Comparison of ENCODE assay signal across 7 mouse cellular contexts in the genomic region with DNA sequence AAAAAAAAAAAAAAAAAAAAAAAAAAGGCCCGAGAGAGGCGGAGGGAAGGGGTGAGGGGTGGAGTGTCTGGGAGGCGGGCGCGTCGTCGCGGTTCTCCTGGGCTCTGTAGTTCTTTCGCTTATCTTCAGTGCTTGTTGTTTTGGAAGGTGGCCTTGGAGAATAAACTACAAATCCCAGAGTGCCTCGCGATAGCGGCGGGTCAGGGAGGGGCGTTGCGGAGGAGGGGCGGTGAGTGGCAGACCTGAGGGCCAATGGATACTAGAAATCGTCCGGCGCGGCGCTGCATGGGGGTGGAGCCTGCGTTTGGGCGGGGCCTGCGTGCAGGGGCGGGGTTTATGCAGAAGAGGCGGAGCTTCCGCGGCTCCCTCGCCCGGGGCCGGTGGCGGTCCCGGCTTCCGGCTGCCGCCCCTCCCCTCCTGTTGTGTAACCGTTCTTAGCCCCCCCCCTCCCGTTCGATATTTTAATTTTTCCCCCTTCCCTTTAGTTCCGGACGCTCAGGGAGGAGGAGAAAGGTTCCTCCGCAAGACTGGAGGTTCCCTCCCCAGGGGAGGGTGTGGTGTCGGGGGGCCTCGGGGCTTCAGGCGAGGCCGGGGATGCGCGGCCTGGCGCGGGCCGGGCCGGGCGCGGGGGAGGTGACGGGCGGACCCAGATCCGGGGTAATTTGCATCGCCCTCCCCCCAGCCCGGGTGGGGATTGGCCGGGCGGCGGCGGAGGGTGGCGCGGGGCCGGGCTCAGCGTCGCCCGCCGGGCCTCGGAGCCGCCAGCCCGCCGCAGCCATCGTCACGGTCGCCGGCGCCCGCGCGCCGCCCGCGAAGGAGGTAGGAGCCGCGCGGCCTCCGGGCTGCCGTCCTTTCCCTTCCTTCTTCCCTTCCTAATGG. TPM values are rescaled to one million over a fixed set of nuclear protein-coding genes. Genes with fewer than 3 reads are reported as not detected.
DNase-seq lines count a peak whose midpoint lies in the region; ATAC-seq lines count a peak whose summit lies in the region.

No protein-coding gene starts in this region.

- intact Hi-C loops in left cerebral cortex, postnatal 25 days (cut with DNase I), result loop anchor here (1.0 to 2.0 kb wide), 3 partner anchors 32 to 67 kb away; a partner anchor contains a TSS

- H3K4me1 ChIP-seq in intestine, embryonic 15.5 days (replicated peaks), result peaks cover 50% of the 10 kb centered on the region
- peaks cover 69% of the 10 kb centered on the region for H3K4me1 ChIP-seq in midbrain, embryonic 10.5 days

- H3K36me3 ChIP-seq in intestine, embryonic 15.5 days, result no peaks in the 10 kb centered on the region
- 0 out of 2 replicates have a peak, but pooled peaks cover under 1% of the 10 kb centered on the region for H3K36me3 ChIP-seq in midbrain, embryonic 10.5 days

- peak; percentile 84 for ATAC-seq in intestine, embryonic 15.5 days

- no peaks in the 10 kb centered on the region for H3K9me3 ChIP-seq in intestine, embryonic 15.5 days
- no peaks in the 10 kb centered on the region for H3K9me3 ChIP-seq in midbrain, embryonic 10.5 days (replicated peaks)

- peak; percentile 100 for DNase-seq in adrenal gland, adult 18-20 months (ENCODE audit: low spot score in 2 of 2)
- DNase-seq in embryo, embryonic 11 days, result peak; percentile 97
- DNase-seq in gastrocnemius, postnatal 25 days, result peak; percentile 99
- DNase-seq in left cerebral cortex, postnatal 25 days (ENCODE audit: low spot score in 2 of 2), result peak; percentile 98 to 100
- DNase-seq in midbrain, embryonic 10.5 days (ENCODE audit: low spot score), result peak; percentile 100
- peak; percentile 100 for DNase-seq in right cerebral cortex, postnatal 4 days

- H3K4me2 ChIP-seq in intestine, embryonic 15.5 days (replicated peaks), result peak overlapping the region; percentile 86

- H3K4me3 ChIP-seq in intestine, embryonic 15.5 days (replicated peaks), result peak overlapping the region; percentile 67
- peak overlapping the region; percentile 89 for H3K4me3 ChIP-seq in midbrain, embryonic 10.5 days

- peak overlapping the region; percentile 97 for H3K27ac ChIP-seq in intestine, embryonic 15.5 days
- peak overlapping the region; percentile 97 for H3K27ac ChIP-seq in midbrain, embryonic 10.5 days (replicated peaks)

- under 1% methylated on average over 74 of the region's 89 CpGs for WGBS in intestine, embryonic 15.5 days
- under 1% methylated on average over 81 of the region's 89 CpGs for WGBS in midbrain, embryonic 10.5 days

- H3K9ac ChIP-seq in intestine, embryonic 15.5 days, result peak overlapping the region; percentile 90

- H3K27me3 ChIP-seq in intestine, embryonic 15.5 days (replicated peaks), result peaks cover 9% of the 10 kb centered on the region; the same call in 1 of the 2 replicates
- H3K27me3 ChIP-seq in midbrain, embryonic 10.5 days (ENCODE audit: low read depth, poor library complexity, severe bottlenecking), result peaks cover 36% of the 10 kb centered on the region

RNA-seq across cellular contexts. Expression of a gene that starts 2.5 kb away (rescaled TPM):
- total RNA-seq in adrenal gland, adult 18-20 months (2021), result 10 to 100 TPM; 65.3 to 84.8 TPM
- total RNA-seq in gastrocnemius, postnatal 25 days (2021), result 10 to 100 TPM; 21.4 to 22.3 TPM
- polyA plus RNA-seq in intestine, embryonic 15.5 days (2015; fragmentation: Nextera tagmentation; extraction: Ambion mirVana), result 52.5 and 53.0 TPM in 2 replicates
- 100 to 1,000 TPM; 114 TPM for total RNA-seq in left cerebral cortex, postnatal 25 days (2021)
- 7.8 and 9.8 TPM in 2 replicates for polyA plus RNA-seq in midbrain, embryonic 10.5 days (2016; fragmentation: Nextera tagmentation; extraction: Ambion mirVana)

RNA-seq across cellular contexts. Expression of a gene that starts 30.2 kb away (rescaled TPM):
- 10 to 100 TPM; 27.3 to 29.7 TPM for total RNA-seq in adrenal gland, adult 18-20 months (2021)
- total RNA-seq in gastrocnemius, postnatal 25 days (2021), result 10 to 100 TPM; 11.7 to 14.2 TPM
- 47.2 and 58.4 TPM in 2 replicates for polyA plus RNA-seq in intestine, embryonic 15.5 days (2015; fragmentation: Nextera tagmentation; extraction: Ambion mirVana)
- total RNA-seq in left cerebral cortex, postnatal 25 days (2021), result 10 to 100 TPM; 26.6 to 28.7 TPM
- 61.4 and 68.5 TPM in 2 replicates for polyA plus RNA-seq in midbrain, embryonic 10.5 days (2016; fragmentation: Nextera tagmentation; extraction: Ambion mirVana)

RNA-seq across cellular contexts. Expression of a gene that starts 31.8 kb away (rescaled TPM):
- 100 to 1,000 TPM; 165 to 179 TPM for total RNA-seq in adrenal gland, adult 18-20 months (2021)
- 100 to 1,000 TPM; 149 to 161 TPM for total RNA-seq in gastrocnemius, postnatal 25 days (2021)
- polyA plus RNA-seq in intestine, embryonic 15.5 days (2015; fragmentation: Nextera tagmentation; extraction: Ambion mirVana), result 190 and 208 TPM in 2 replicates
- total RNA-seq in left cerebral cortex, postnatal 25 days (2021), result 100 to 1,000 TPM; 122 to 124 TPM
- 215 TPM in 2 replicates for polyA plus RNA-seq in midbrain, embryonic 10.5 days (2016; fragmentation: Nextera tagmentation; extraction: Ambion mirVana)

RNA-seq across cellular contexts. Expression of a gene that starts 38.8 kb away (rescaled TPM):
- 1 to 10 TPM in 1 of 2 experiments, under 1 TPM in 1; 0.93 to 1.3 TPM for total RNA-seq in adrenal gland, adult 18-20 months (2021)
- total RNA-seq in gastrocnemius, postnatal 25 days (2021), result under 1 TPM; 0.10 to 0.83 TPM
- polyA plus RNA-seq in intestine, embryonic 15.5 days (2015; fragmentation: Nextera tagmentation; extraction: Ambion mirVana), result 48.2 and 57.8 TPM in 2 replicates
- under 1 TPM; 0.25 to 0.60 TPM for total RNA-seq in left cerebral cortex, postnatal 25 days (2021)
- polyA plus RNA-seq in midbrain, embryonic 10.5 days (2016; fragmentation: Nextera tagmentation; extraction: Ambion mirVana), result 0.35 and 0.60 TPM in 2 replicates

RNA-seq across cellular contexts. Expression of a gene that starts 38.9 kb away (rescaled TPM):
- 1,000 to 10,000 TPM; 1,443 to 1,598 TPM for total RNA-seq in adrenal gland, adult 18-20 months (2021)
- 100 to 1,000 TPM; 838 to 862 TPM for total RNA-seq in gastrocnemius, postnatal 25 days (2021)
- polyA plus RNA-seq in intestine, embryonic 15.5 days (2015; fragmentation: Nextera tagmentation; extraction: Ambion mirVana), result 515 and 540 TPM in 2 replicates
- 100 to 1,000 TPM; 854 to 872 TPM for total RNA-seq in left cerebral cortex, postnatal 25 days (2021)
- polyA plus RNA-seq in midbrain, embryonic 10.5 days (2016; fragmentation: Nextera tagmentation; extraction: Ambion mirVana), result 528 and 571 TPM in 2 replicates

Comparison
In these comparisons a context has a peak if more than half of its experiments do, and no peak if none do; other contexts are left out.
1. Peak in every context shown above with its lines: DNase-seq, ATAC-seq, H3K4me3 ChIP-seq and H3K27ac ChIP-seq.